Mouse (Mus musculus): ENCODE measurements around the gene Arpp21.

Gene Arpp21

GRCm38 (mm10) chr9:112185746-112186145 lies 50.0 kb downstream of the Arpp21 start:
- no peak for DNase-seq (ENCODE audit: extremely low spot score, low read depth, low spot score)

- no peak for DNase-seq (ENCODE audit: extremely low spot score, low read depth, low spot score)
Measured at GRCm38 (mm10) chr9:112182738-112183137, 53.0 kb downstream of the Arpp21 start.

- DNase-seq (ENCODE audit: extremely low spot score, low read depth, low spot score), result no peak
Measured at GRCm38 (mm10) chr9:112180006-112180405, 55.7 kb downstream of the Arpp21 start.

GRCm38 (mm10) chr9:112178438-112178837 lies 57.3 kb downstream of the Arpp21 start:
- DNase-seq (ENCODE audit: extremely low spot score, low read depth, low spot score), result no peak

GRCm38 (mm10) chr9:112177569-112177968 lies 58.2 kb downstream of the Arpp21 start:
- no peak for DNase-seq (ENCODE audit: extremely low spot score, low read depth, low spot score)

GRCm38 (mm10) chr9:112176317-112176716 lies 59.4 kb downstream of the Arpp21 start:
- DNase-seq (ENCODE audit: extremely low spot score, low read depth, low spot score), result no peak

- DNase-seq (ENCODE audit: extremely low spot score, low read depth, low spot score), result no peak
Measured at GRCm38 (mm10) chr9:112174407-112175357, 61.1 kb downstream of the Arpp21 start.

- no peak for DNase-seq (ENCODE audit: extremely low spot score, low read depth, low spot score)
Measured at GRCm38 (mm10) chr9:112173778-112174177, 62.0 kb downstream of the Arpp21 start.

GRCm38 (mm10) chr9:112164677-112165076 lies 71.1 kb downstream of the Arpp21 start:
- DNase-seq (ENCODE audit: extremely low spot score, low read depth, low spot score), result no peak

GRCm38 (mm10) chr9:112160981-112161380 lies 74.8 kb downstream of the Arpp21 start:
- DNase-seq (ENCODE audit: extremely low spot score, low read depth, low spot score), result no peak

GRCm38 (mm10) chr9:112153972-112154371 lies 81.8 kb downstream of the Arpp21 start:
- no peak for DNase-seq (ENCODE audit: extremely low spot score, low read depth, low spot score)

GRCm38 (mm10) chr9:112152762-112153161 lies 83.0 kb downstream of the Arpp21 start:
- DNase-seq (ENCODE audit: extremely low spot score, low read depth, low spot score), result no peak

GRCm38 (mm10) chr9:112151177-112151576 lies 84.6 kb downstream of the Arpp21 start:
- no peak for DNase-seq (ENCODE audit: extremely low spot score, low read depth, low spot score)

- no peak for DNase-seq (ENCODE audit: extremely low spot score, low read depth, low spot score)
Measured at GRCm38 (mm10) chr9:112140658-112141057, 95.1 kb downstream of the Arpp21 start.

GRCm38 (mm10) chr9:112137820-112138219 lies 97.9 kb downstream of the Arpp21 start:
- DNase-seq (ENCODE audit: extremely low spot score, low read depth, low spot score), result no peak

- DNase-seq (ENCODE audit: extremely low spot score, low read depth, low spot score), result no peak
Measured at GRCm38 (mm10) chr9:112130812-112131211, 104.9 kb downstream of the Arpp21 start.

GRCm38 (mm10) chr9:112124667-112125066 lies 111.1 kb downstream of the Arpp21 start:
- DNase-seq (ENCODE audit: extremely low spot score, low read depth, low spot score), result no peak

GRCm38 (mm10) chr9:112124184-112124583 lies 111.6 kb downstream of the Arpp21 start:
- DNase-seq (ENCODE audit: extremely low spot score, low read depth, low spot score), result no peak

GRCm38 (mm10) chr9:112123421-112123828 lies 112.3 kb downstream of the Arpp21 start:
- DNase-seq (ENCODE audit: extremely low spot score, low read depth, low spot score), result no peak

GRCm38 (mm10) chr9:112119535-112119934 lies 116.2 kb downstream of the Arpp21 start:
- no peak for DNase-seq (ENCODE audit: extremely low spot score, low read depth, low spot score)

GRCm38 (mm10) chr9:112119106-112119433 lies 116.7 kb downstream of the Arpp21 start:
- no peak for DNase-seq (ENCODE audit: extremely low spot score, low read depth, low spot score)

- peak; percentile 26 for DNase-seq (ENCODE audit: extremely low spot score, low read depth, low spot score)
Measured at GRCm38 (mm10) chr9:112118411-112119105, 117.2 kb downstream of the Arpp21 start.
